Mouse (Mus musculus) heart, adult 9 months (tissue): ENCODE measurements around the gene Cep128.

Experiments
- DNase-seq, 2 experiments: peaks; one replicate each; pipeline ENCODE4 v3.0.0; 2022; ENCODE audit warnings: low spot score in 2 of 2

The Cep128 gene

DNA sequence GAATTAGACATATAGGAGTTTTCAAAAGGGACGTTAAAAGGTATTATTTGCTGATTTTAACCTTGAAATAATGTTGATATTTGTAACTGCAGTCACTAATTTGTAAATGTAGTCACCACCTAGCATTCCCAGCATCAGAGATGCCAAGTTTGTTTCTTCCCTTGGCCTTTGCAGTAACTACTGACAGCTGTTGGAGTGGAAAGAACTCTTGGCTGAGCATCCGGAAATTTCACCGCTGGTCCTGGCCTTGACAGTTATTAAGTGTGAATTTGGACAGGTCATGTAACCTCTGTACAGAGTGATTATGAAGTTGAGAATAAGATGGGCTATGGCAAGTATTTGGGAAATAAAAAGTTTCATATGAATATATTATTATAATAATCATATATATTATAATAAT lies 413.1 kb downstream of the Cep128 start:
- peak; percentile 5 to 43 for DNase-seq

DNA sequence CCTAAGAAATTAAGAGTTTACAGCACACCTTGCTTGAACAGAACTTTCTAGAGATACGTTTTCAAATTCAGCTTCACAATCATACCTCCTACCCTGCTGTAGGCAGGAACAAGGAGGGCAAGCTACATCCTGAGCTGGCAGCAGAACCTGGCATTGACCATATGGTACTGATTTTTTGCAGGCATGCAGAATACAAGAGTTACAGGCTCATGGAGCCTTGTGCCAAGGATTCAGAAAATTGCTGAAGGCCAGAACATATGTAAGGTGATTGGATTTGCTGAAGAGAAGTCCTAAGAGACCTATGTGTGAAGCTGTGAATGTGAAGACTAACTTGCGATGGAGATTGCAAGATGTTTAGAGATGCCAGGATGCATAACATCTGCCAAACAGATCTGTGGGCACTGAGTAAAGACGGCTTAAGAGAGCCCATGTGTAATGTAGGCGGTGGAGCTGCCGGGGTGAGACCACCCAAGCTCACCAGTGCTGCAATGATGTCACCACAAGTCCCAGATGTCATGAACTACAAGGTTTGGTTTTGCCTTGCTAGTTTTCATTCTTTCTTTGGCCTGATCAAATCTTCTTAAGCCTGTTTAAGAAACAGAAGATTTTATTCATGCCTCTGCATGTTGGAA lies 422.7 kb downstream of the Cep128 start:
- DNase-seq = no peak

DNA sequence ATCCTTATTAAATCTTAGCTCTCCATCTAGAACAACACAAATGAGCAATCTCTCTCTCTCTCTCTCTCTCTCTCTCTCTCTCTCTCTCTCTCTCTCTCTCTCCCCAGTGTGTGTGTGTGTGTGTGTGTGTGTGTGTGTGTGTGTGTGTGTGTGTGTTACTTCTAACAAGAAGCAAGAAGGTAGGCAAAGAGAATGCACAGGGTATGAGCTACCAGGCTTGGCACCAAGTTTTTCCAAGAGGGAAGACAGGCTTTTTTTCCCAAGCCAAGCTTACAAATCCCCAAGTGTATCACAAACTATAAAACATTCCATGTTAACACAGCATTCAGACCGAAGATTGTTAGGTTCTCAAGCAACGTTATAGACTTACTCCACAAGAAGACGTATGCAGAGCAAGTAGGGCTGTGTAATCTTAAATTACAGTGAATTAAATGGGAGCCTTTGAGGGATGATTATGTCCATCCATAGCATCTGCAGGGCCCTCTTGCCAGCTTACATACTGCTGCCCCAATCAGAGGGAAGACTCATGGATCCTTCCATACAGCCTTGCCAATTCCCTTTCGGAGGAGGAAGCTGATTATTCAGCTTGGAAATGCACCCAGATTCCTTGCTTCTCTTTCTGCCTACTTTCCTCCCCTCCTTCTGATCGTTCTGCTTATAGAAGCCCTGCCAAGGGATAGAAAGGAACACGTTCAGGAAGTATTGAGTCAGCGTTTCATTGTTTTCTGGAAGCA lies 429.3 kb downstream of the Cep128 start:
- DNase-seq = no peak
